Mouse (Mus musculus) large intestine, adult 2 months (tissue): ENCODE results near the gene Cd7. TPM values are rescaled to one million over a fixed set of nuclear protein-coding genes. Genes with fewer than 3 reads are reported as not detected.
A peak's percentile ranks its signal among the peaks of the same experiment; 100 is the strongest.
"Not testable (repeated sequence)": the region's sequence is repeated elsewhere in the genome, so short reads cannot be mapped to it uniquely, and the experiment has no call there.

Source experiments
- DNase-seq: peaks from one replicate; pipeline ENCODE4 v3.0.0-alpha.2; 2012; ENCODE audit warnings: low read depth, low spot score
- WGBS: fragments of 180-500 bp; shearing (Covaris S2); methylation state at CpG from one replicate; pipeline ENCODE4 v1.1.7; 2018; 5-methylcytosine and 5-hydroxymethylcytosine counted together
- polyA plus RNA-seq: library from polyadenylated mRNA; depleted of rRNA; stranded (reverse); fragments of >200 nt; gene quantifications from 2 replicates; pipeline ENCODE4 v1.2.3, GENCODE M21; 2012; rRNA removed

Cd7 gene
- 28.9 and 53.4 TPM in 2 replicates for polyA plus RNA-seq

DNA sequence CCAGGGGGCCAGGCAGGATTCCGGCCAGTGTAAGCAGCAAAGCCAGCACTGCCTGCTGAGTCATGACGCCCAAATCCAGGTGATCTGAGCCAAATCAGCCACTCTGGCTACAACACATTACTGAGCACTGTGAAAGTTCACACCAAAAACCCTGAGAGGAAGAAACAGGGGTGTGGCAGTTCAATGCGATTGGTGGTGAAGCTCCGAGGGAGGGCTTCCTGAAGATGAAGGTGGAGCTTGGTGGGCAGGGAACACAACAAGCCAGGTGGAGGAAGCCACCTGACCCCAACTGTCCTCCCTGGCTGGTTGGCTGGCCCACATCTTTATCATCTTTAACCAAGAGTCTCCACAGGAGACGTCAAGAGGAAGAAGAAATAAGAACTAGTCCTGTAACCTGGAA lies at the start of gene Cd7:
Gene Cd7, minus strand, starts transcription at position 117 of the 400 bp plus-strand sequence.
- WGBS = 41% methylated on average over 5 of the region's 5 CpGs
- DNase-seq = no peak

DNA sequence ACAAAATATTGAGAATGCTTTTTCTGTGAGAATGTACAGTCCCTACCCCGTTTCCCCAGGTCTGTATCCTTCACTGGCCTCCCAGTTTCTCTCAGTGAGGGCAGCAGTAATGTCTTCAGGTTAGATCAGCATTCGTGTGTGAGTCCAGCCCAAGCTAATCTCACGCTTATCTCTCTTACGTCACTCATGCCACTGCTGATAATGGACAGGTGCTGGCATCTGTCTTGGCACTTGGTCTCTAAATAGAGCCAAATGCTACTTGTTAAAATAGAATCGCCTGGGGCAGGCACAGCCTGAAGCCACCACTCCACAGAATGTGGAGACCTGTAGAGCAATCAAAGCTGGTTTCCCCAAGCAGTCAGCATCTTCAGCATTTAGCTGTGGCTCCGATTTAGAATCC lies 49.8 kb upstream of the Cd7 start:
- no peak for DNase-seq
- WGBS = 41% methylated on average over 6 of the region's 6 CpGs

DNA sequence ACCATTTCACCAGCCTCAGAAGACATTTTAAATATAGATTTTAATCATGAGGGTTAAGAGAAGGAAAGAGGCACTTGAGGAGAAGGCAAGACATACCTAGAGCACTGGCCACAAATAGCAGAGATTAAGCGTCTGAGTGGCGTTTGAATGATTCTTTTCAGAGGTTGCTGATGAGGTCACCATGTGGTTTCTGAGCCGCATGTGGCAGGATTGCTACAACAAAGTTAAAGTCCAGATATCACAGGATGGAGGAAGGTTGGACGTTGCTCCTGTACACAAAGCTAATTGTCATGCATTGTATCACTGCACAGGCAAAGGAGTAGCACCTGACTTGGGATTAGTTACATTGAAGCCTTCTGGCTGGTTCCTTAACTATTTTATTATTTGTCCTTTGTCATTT lies 47.1 kb upstream of the Cd7 start:
- 28% methylated on average over 4 of the region's 4 CpGs for WGBS

DNA sequence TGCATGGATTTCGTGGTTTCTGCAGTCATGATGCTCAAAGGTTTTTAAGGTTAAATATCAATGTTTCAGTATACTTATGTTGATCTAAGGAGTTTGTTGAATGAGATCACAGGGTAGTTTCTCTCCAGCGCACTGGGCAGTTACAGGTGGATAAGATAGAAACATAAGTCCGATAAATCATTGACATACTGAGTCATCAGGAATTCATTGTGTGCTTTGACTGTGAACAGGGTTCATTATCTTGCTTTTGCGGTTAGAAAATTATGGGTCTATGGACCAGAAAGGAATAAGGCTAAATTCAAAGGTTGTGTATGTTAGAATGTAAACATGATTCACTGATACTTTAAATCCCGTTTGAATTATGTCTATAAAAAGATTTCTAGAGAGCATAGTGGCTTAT lies 46.0 kb upstream of the Cd7 start:
- 20% methylated on average over 5 of the region's 5 CpGs for WGBS
- DNase-seq = no peak

More for the DNA sequence above, 47.1 kb upstream of the Cd7 start:
- DNase-seq = no peak

DNA sequence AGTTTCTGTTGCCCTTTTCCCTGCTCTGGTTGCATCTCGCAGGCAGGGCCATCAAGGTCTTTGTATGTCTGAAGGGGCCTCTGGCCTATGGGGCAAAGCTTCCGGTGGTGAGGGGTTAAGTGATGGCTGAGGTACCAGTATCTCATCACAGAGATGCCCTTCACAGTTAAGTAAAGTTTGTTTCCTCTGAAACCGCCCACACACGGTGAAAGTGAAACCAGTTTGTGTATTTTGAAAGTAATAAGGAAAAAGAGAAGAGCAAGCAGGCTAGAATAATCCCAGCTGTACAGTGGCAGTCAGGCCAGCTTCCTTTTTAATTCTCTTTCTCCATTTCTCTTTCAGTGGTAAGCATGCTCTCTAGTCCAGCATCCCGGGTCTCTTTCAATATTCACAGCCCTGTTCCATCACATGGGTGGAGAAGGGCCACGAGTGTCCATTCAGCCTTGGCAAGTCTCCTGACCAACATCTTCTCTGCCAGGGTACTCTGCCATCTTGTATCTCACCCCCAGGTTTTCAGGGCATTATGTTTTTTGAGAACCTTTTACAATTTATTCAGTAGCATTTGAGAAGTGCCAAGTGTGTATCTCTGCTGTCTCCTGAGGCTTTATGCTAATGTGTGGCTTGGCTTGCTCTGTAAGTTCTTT lies 43.8 kb upstream of the Cd7 start:
- no peak for DNase-seq
- 13% methylated on average over 6 of the region's 6 CpGs for WGBS

DNA sequence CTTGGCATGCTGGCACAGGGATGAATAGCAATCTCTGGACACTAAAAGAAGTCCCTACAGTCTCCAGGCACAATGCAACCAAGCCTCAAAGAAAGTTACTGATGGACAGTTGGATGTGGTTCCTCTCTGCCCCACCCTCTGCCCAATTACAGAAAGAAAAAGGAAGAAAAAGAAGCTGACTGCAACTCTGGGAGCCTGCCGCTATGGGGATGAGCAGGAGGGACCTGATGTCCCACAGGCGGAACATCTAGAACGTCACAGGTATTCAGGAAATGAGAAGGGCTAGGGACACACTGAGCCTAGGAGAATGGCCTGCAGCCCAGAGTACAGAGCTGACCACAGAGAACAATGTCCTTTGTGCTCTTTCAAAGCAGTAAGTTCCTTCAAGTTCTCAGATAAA lies 43.0 kb upstream of the Cd7 start:
- WGBS = 82% methylated on average over 3 of the region's 3 CpGs
- DNase-seq = no peak

DNA sequence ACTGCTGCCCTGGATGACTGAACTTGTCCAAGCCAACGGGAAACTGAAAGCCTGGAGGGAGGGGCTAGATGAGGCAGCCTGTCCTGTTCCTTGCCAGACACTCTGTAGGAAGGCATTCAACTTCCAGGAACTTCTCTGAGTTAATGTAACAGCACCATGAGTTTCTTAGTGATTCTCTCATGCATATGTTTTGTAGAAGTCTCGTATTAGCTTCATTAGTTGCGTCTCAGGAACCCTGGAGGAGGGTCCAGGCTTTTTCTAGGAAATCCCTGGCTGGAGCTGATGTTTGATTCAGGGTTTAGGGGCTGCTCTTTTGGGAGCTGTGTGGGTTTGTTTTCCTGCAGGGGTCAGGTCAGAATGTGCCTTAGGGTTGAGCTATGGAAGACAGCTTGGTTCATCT lies 41.9 kb upstream of the Cd7 start, which contains the start of gene Sectm1a:
Gene Sectm1a, minus strand, starts transcription at position 101 of the 400 bp plus-strand sequence.
- no peak for DNase-seq
- 65% methylated on average over 3 of the region's 3 CpGs for WGBS

DNA sequence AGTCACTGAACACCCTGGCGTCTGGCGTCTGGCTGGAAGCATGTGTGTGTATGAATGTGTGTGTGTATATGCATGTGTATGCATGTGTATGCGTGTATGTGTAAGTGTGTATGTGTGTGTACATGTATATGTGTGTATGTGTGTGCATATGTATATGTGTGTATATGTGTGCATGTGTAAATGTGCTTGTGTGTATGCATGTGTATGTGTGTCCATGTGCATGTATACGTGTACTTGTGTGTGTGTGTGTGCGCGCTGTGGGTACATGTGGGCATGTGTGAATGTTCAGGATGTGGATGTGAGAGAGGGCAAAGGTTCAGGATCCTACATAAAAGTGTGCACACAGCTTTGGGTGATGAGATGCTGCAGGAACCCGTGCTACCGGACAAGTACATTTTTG lies 41.1 kb upstream of the Cd7 start:
- no peak for DNase-seq
- 98% methylated on average over 8 of the region's 8 CpGs for WGBS

DNA sequence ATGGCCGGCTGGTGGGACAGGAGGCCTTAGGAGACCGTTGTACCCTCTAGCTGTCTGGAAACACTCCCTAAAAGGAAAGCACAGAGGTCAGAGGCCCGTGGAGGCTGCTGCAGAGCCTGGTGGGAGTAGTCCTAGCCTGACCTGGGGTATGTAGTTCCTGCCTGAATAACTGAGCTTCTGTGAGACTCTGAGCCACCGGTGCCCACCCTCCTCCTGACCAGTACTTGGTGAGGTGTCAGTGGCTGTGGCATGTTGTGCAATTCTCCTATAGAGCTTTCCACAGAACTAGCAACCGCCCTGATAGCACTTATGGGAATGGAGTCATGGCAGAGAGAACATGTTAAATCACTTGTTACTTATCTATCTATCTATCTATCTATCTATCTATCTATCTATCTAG lies 36.4 kb upstream of the Cd7 start:
- WGBS = 70% methylated on average over 5 of the region's 5 CpGs
- DNase-seq = no peak

DNA sequence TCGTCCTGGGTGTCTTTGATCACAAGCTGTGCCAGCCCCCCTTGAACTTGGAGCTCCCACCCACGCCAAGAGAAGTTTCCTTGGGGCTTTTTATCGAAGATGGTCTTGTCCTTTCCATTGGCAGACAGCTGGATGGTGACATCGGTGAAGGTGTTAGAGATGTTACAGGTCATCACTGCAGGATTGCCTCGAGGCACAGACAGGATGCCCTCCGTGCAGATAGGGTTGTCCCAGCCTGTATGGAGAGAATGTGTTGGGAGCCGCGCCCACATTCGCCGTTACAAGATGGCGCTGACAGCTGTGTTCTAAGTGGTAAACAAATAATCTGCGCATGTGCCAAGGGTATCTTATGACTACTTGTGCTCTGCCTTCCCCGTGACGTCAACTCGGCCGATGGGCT lies 30.4 kb upstream of the Cd7 start:
- 93% methylated on average over 12 of the region's 16 CpGs for WGBS
- DNase-seq = not testable (repeated sequence)

DNA sequence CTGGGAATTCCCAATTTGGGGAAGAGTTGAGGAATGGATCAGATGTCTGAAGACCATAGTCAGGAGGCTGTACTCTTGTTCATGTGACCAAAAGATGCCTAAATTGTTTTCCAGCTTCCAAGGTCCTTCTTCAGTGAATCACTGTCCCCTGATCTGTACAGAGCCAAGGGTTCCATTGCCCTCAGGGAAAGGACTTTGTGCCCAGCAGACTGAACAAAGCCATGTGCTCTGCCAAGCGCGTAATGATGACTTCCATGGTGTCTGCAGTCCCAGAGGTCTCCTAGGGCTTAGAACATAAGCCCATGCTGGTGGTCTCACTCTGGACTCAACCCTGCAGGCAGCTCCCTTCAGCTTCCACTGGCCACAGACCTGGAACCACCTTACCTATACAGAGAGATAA lies 28.7 kb upstream of the Cd7 start:
- WGBS = 92% methylated on average over 2 of the region's 2 CpGs
- no peak for DNase-seq

DNA sequence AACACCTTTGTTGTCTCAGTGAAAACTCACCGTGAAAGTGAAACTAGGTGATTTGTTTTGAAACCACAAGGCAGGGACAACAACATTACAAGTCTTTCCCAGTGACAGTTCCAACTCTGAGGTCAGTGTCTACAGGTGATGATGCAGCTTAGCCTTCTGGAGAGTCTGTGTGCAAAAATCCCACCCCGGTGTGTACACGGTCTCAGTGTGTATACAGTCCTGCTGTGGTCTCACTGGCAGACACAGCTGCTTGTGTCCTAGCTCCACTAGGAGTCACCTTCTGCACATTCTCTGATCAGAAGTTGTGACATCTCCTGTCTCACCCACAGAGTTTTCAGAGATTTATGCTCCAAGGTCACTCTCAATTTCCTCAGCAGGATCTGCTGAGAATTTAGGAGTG lies 25.0 kb upstream of the Cd7 start:
- 23% methylated on average over 3 of the region's 3 CpGs for WGBS
- DNase-seq = no peak

DNA sequence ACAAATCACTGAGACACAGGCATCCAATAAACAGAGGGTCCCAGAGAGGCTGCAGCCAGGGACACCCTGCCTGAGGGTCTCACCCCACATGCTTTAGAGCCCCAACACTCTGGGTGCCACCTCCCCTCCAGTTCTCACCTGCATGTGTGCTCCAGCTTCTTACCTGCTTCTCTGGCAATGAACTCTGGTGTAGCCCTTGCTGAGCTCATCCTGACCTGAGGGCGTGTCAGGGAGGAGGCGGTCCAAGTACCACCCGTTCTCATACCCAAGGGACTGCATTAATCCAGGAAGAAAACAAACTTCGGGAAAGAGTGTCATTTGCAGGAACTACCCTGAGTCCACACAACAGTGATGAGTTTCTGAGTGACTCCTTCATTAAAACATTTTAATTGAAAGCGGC lies 24.2 kb upstream of the Cd7 start, which contains the start of gene Sectm1b:
Gene Sectm1b, minus strand, starts transcription at position 191 of the 400 bp plus-strand sequence.
- WGBS = 35% methylated on average over 5 of the region's 5 CpGs
- no peak for DNase-seq

DNA sequence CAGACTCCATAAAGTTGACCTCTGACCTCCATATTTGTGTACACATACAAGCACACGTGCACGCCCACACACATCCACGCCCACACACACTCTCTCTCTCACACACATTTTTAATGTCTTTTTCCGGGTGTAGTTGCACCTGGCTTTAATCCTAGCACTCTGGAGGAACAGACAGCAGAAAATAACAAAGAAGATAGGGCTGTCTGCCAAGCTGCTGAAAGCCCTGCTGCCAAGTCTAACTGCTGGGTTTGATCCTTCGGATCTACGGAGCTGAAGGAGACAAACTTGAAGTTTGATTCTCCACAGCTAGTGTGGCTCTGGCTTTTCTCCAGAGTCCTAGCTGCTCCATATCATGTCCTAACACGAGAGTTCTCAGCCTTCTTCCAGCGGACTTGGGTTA lies 22.4 kb upstream of the Cd7 start:
- peak; percentile 66 for DNase-seq
- 17% methylated on average over 8 of the region's 8 CpGs for WGBS

DNA sequence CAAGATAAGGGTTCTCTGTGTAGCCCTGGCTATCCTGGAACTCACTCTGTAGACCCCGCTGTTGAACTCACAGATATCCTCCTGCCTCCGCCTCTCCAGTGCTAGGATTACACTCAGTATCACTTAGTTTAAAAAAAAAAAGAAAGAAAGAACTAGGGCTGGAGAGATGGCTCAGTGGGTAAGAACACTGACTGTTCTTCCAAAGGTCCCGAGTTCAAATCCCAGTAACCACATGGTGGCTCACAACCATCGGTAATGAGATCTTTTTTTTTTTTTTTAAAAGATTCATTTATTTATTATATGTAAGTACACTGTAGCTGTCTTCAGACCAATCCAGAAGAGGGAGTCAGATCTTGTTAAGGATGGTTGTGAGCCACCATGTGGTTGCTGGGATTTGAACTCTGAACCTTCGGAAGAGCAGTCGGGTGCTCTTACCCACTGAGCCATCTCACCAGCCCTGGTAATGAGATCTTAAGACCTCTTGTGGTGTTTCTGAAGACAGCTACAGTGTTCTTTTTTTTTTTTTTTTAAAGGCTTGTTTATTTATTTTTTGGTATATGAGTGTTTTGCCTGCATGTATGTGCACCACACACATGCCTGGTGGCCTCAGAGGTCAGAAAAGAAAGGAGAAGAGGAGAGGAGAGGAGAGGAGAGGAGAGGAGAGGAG lies 21.3 kb upstream of the Cd7 start:
- DNase-seq = not testable (repeated sequence)
- 97% methylated on average over 6 of the region's 6 CpGs for WGBS

DNA sequence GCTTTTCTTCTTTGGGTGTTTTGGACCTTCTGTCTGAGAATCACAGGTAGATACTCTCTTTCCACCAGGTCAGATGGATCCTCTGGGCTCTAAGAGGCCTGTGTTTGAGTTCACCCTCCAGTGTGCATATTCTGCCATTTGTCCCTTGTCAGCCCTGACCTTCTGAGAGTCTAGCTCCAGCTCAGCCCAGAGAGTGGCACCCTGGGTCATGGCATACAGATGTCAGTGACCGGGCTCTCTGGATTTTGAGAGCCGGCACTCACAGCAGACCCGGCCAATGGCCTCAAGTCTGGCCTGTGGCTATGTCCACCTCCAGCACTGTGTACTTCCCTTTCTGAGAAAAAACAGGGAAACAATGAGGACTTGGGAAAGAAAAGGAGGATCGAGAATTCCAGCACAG lies 20.3 kb upstream of the Cd7 start:
- no peak for DNase-seq
- 92% methylated on average over 4 of the region's 4 CpGs for WGBS

DNA sequence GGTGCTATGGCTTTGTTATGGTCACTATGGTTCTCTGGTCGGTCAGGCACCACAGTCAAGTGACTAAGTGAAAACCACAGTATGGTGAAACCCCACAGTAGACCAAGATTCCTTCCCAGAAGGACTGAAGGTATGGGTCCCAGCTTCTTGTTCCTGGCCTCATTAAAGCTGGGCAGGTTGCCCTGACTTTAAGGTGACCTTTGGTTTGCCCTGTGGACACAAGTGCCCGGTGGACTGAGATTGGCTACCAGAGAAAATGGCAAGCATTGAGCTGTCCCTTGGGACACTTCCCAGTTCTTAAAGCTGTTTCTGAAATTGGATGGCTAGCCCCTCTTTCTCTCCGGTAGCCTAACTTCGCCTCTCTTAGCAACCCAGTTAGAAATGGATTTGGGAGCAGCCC lies 19.7 kb upstream of the Cd7 start:
- 75% methylated on average over 4 of the region's 4 CpGs for WGBS
- no peak for DNase-seq

DNA sequence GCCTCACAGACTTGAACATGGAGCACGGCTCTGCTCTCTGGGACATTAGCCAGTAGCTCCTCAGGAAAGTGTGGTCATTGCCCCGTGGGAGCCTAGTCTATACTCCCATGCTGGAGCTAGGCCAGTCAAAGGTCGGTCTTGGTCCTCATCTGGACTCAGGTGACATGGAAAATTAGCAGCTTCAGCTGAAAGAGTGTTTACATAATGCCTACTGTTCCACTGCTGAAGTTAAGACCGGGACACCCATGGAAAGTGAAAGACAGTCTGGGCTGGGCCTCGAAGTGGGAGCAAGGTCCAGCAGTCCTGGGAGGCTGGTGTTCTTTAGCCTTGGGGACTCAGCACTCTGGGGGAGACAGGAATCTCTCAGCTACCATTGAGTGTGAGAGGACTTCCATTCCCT lies 18.9 kb upstream of the Cd7 start:
- WGBS = 22% methylated on average over 5 of the region's 5 CpGs

DNA sequence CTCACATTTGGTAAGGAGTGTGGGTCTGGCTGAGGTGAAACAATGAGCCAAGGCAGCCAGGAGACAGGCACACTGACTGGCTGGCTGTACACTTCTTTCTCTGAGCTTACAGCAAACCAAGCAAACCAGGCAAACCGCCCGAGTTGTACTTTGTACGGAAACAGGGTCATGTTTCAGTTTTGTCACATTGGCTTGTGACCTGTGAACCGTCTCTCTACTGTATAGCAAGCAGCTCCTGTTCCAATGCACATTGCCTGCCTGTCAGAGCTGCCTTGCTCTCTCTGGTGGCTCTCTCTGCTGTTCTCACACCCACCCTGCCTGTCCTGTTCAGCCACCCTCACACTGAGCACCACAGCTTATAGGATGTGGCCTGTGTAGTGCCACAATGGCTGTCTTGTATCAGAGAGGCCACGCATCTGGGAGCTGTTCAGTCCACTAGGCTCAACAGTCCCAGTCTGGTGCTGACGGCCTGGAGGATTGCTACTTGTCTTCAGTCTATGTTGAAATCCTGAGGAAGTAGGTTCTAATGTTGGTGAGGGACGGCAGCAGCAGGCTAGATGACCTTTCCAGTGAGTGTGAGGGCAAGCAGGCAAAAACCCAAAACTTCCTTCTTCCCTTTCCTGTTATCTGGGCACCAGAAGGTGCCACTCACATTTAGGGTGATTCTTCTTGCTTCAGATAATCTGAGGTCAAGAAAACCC lies 17.5 kb upstream of the Cd7 start:
- DNase-seq = no peak
- WGBS = 28% methylated on average over 7 of the region's 7 CpGs

More for the DNA sequence above, 18.9 kb upstream of the Cd7 start:
- DNase-seq = no peak

DNA sequence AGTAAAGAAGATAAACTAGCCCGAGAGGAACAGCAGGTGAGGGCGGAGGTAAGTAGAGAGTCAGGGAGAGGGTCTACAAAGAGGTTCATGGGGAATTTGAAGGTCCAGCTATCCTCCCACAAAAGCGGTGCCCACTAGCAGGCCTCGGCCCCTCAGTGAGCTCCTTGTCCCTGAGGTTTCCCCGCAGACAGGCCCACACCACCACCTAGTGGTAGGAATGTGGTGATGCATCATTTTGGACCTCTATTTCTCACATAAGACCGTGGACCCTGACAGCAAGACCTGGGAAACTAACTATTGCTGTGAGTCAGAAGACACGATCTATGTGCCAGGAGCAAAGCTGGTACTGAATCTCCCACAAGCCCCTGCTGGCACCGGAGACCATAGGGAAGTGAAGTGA lies 14.3 kb upstream of the Cd7 start:
- 18% methylated on average over 8 of the region's 8 CpGs for WGBS
- no peak for DNase-seq

DNA sequence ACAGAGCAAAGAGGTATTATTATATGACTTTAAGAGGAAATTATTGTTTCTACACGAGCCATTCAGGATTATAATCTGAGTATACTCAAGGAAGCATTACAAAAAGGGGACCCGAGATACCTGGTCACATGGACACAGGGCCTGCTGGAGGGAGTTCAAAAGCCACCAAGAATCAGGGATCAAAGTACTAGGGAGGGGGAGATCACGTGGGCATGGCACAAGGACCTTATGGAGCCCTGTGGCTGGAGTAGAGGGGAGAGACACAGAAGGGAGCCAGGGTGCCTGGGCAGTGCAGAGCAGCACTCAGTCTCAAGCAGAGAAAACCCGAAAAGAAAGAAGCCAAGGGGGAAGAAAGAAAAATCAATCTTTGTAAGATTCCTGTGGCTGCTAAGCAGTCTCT lies 13.2 kb upstream of the Cd7 start:
- 46% methylated on average over 4 of the region's 4 CpGs for WGBS
- DNase-seq = no peak
